Mouse (Mus musculus) midbrain, embryonic 10.5 days (tissue): ENCODE measurements around the gene Sim2. TPM values are rescaled to one million over a fixed set of nuclear protein-coding genes. Genes with fewer than 3 reads are reported as not detected.

Experiments used
- DNase-seq: peaks from one replicate; pipeline ENCODE4 v3.0.0-alpha.2; 2017; ENCODE audit warnings: low spot score
- H3K27ac ChIP-seq: fragments of 300-500 bp; sonication (generic); replicated peaks from 2 replicates; pipeline ENCODE4 v1.5.1; 2016; ENCODE audit warnings: mild to moderate bottlenecking
- H3K27me3 ChIP-seq: fragments of 300-500 bp; sonication (generic); 2 replicates; pipeline ENCODE4 v1.6.1; 2016; ENCODE audit warnings: low read depth, mild to moderate bottlenecking; ENCODE audit not compliant: poor library complexity, severe bottlenecking
- H3K36me3 ChIP-seq: fragments of 300-500 bp; sonication (generic); 2 replicates; pipeline ENCODE4 v1.6.1; 2016; ENCODE audit warnings: mild to moderate bottlenecking, moderate library complexity
- H3K4me1 ChIP-seq: fragments of 300-500 bp; sonication (generic); 2 replicates; pipeline ENCODE4 v1.6.1; 2016
- H3K4me3 ChIP-seq: fragments of 300-500 bp; sonication (generic); 2 replicates; pipeline ENCODE4 v1.5.1; 2016; ENCODE audit warnings: mild to moderate bottlenecking, moderate library complexity
- H3K9me3 ChIP-seq: fragments of 300-500 bp; sonication (generic); replicated peaks from 2 replicates; pipeline ENCODE4 v1.6.1; 2016; ENCODE audit warnings: mild to moderate bottlenecking
- WGBS: fragments of 180-500 bp; shearing (Covaris S2); methylation state at CpG from one replicate; pipeline ENCODE4 v1.1.7; 2016; 5-methylcytosine and 5-hydroxymethylcytosine counted together
- polyA plus RNA-seq: library from polyadenylated mRNA; unstranded; fragments of >200 nt; fragmentation: Nextera tagmentation; extraction: Ambion mirVana; gene quantifications from 2 replicates; pipeline ENCODE4 v1.2.1, GENCODE M21; 2016

Gene Sim2
- polyA plus RNA-seq, 1 experiment from 2014 or later = 2.9 TPM

GRCm38 (mm10) chr16:94064211-94064610, 20.5 kb upstream of the Sim2 start:
- peaks cover 4% of the 10 kb centered on the region; the same call in 1 of the 2 replicates for H3K4me1 ChIP-seq
- DNase-seq = no peak
- H3K4me3 ChIP-seq = no peak overlapping the region
- 0 out of 2 replicates have a peak, but pooled peaks cover 8% of the 10 kb centered on the region for H3K9me3 ChIP-seq
- no peaks in the 10 kb centered on the region for H3K36me3 ChIP-seq
- WGBS = 70% methylated on average over 9 of the region's 9 CpGs
- no peak overlapping the region for H3K27ac ChIP-seq
- H3K27me3 ChIP-seq = no peaks in the 10 kb centered on the region; the same call in none of the 2 replicates

DNA sequence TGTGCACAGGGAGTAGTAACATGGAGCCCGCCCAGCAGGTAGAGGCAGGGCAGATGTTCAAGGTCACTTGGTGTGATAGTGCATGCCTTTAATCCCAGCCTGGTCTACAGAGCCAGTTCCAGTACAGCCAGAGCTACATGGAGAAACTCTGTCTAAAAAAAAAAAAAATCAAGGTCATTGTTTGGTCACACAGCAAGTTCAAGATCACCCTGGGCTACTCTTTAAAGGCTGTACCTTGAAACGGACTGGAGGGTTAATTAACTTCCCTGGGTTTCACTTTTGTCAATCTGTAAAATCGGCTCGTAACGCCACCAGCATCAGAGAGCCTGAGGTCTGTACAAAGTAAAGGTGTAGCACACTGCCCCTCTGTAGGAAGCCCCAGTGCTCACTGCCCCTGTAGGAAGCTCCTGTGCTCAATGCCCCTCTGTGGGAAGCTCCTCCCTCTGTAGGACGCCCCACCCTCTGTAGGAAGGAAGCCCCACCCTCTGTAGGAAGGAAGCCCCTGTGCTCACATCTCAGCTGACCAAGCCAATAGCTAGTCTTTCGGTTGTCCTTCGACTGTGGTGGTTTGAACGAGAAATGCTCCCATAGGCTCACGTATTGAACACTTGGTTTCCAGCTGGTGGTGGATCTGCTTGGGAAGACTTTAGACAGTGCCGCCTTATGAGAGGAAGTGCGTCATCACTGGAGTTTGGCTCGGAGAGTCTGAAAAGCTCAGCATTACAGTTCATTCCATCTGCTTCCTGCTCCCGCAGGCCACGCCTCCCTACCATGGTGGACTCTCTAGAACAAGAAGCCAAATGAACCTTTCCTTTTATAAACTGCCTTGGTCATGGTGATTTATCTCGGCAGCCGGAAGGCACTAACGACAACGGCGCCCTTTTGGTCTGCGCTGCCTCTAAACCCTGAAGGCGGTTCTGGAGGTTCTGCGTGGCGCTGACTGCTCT, 18.7 kb upstream of the Sim2 start:
- H3K27ac ChIP-seq = no peak overlapping the region
- DNase-seq = no peak
- WGBS = 72% methylated on average over 24 of the region's 24 CpGs
- 0 out of 2 replicates have a peak, but pooled peaks cover 8% of the 10 kb centered on the region for H3K9me3 ChIP-seq
- H3K27me3 ChIP-seq = peaks cover 6% of the 10 kb centered on the region
- H3K4me1 ChIP-seq = peaks cover 7% of the 10 kb centered on the region
- H3K4me3 ChIP-seq = no peak overlapping the region
- H3K36me3 ChIP-seq = no peaks in the 10 kb centered on the region

GRCm38 (mm10) chr16:94066771-94067170, 18.0 kb upstream of the Sim2 start:
- 89% methylated on average over 6 of the region's 6 CpGs for WGBS
- H3K9me3 ChIP-seq = 0 out of 2 replicates have a peak, but pooled peaks cover 8% of the 10 kb centered on the region
- peaks cover 14% of the 10 kb centered on the region for H3K27me3 ChIP-seq
- H3K36me3 ChIP-seq = no peaks in the 10 kb centered on the region
- H3K27ac ChIP-seq = no peak overlapping the region
- H3K4me1 ChIP-seq = peaks cover 15% of the 10 kb centered on the region
- no peak for DNase-seq
- H3K4me3 ChIP-seq = no peak overlapping the region

- H3K27me3 ChIP-seq = peaks cover 15% of the 10 kb centered on the region
- H3K9me3 ChIP-seq = 0 out of 2 replicates have a peak, but pooled peaks cover 8% of the 10 kb centered on the region
- H3K36me3 ChIP-seq = no peaks in the 10 kb centered on the region
- no peak overlapping the region for H3K4me3 ChIP-seq
- DNase-seq = no peak
- peaks cover 17% of the 10 kb centered on the region for H3K4me1 ChIP-seq
- H3K27ac ChIP-seq = no peak overlapping the region
- WGBS = 53% methylated on average over 5 of the region's 5 CpGs
Observed at GRCm38 (mm10) chr16:94067280-94067679, 17.5 kb upstream of the Sim2 start.

- peaks cover 24% of the 10 kb centered on the region for H3K27me3 ChIP-seq
- H3K36me3 ChIP-seq = no peaks in the 10 kb centered on the region
- H3K4me3 ChIP-seq = no peak overlapping the region
- DNase-seq = no peak
- WGBS = 94% methylated on average over 5 of the region's 5 CpGs
- H3K27ac ChIP-seq = no peak overlapping the region
- H3K9me3 ChIP-seq = 0 out of 2 replicates have a peak, but pooled peaks cover 8% of the 10 kb centered on the region
- H3K4me1 ChIP-seq = peaks cover 17% of the 10 kb centered on the region
Observed at GRCm38 (mm10) chr16:94069061-94069460, 15.7 kb upstream of the Sim2 start.

- Histone ChIP-seq H3K27me3 (peaks cover 41% of the 10 kb centered on the region), H3K9me3 (0 out of 2 replicates have a peak, but pooled peaks cover 8% of the 10 kb centered on the region), H3K4me1 (peaks cover 17% of the 10 kb centered on the region), H3K27ac (0 out of 2 replicates have a peak overlapping the region, but pooled peaks have one; percentile 25), H3K4me3 (no peak overlapping the region), H3K36me3 (no peaks in the 10 kb centered on the region)
- WGBS = 80% methylated on average over 9 of the region's 9 CpGs
- no peak for DNase-seq
Observed at GRCm38 (mm10) chr16:94070920-94071319, 13.8 kb upstream of the Sim2 start.

DNA sequence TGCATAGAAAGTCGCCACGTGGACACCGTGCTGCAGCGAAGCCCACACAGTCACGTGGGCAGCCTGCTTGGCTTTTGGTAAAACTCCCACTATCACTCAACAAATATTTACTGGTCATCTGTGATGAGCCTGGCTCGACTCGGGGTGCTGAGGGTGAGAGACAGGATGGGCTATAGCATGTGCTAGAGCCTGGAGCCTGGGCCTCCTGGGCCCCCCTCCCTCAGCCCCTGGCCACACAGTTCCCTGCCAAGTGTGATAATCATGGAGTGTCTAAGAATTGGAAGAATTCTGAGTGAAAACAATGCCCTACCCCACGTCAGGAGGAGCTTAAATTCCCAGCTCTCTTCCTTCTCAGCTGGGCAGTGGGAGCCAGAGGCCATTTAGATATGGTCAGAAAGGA, 13.3 kb upstream of the Sim2 start:
- Histone ChIP-seq H3K36me3 (no peaks in the 10 kb centered on the region), H3K27me3 (peaks cover 46% of the 10 kb centered on the region), H3K4me3 (no peak overlapping the region), H3K9me3 (0 out of 2 replicates have a peak, but pooled peaks cover 8% of the 10 kb centered on the region), H3K27ac (peak overlapping the region; percentile 25; the same call in 1 of the 2 replicates), H3K4me1 (peaks cover 17% of the 10 kb centered on the region)
- WGBS = 80% methylated on average over 8 of the region's 8 CpGs
- no peak for DNase-seq

DNA sequence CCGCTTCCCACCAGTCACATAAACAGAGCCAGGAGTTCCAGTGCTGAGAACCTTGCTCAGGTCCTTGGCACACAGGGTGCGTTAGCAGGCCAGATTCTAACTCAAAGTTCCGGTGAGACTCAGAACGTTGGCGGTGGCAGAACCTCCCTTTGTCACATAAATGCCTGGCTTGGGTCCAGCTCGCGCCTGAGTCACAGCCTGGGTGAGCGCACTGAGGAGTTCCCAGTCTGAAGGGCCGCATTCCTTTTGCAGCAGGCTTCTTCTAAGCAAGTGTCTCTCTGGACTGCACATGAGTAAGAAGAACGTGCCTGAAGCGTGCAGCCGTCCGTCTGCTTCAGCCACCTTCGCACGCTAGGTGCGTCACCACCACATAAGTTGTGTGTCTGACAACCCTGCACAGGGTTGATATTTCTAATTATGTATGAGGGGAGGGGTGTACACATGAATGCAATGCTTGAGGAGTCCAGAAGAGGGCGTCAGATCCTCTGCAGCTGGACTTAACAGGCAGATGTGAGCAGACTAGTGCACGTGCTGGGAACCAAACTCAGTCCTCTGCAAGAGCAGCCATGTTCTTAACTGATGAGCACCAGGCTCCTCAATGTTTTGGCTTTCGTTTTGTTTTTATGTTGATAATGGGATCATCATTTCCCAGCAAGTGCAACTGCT, 9.2 kb upstream of the Sim2 start:
- Histone ChIP-seq H3K36me3 (no peaks in the 10 kb centered on the region), H3K9me3 (0 out of 2 replicates have a peak, but pooled peaks cover 3% of the 10 kb centered on the region), H3K4me3 (no peak overlapping the region), H3K27me3 (peaks cover 82% of the 10 kb centered on the region), H3K4me1 (peaks cover 29% of the 10 kb centered on the region), H3K27ac (no peak overlapping the region)
- DNase-seq = peak; percentile 22
- 38% methylated on average over 19 of the region's 19 CpGs for WGBS

DNA sequence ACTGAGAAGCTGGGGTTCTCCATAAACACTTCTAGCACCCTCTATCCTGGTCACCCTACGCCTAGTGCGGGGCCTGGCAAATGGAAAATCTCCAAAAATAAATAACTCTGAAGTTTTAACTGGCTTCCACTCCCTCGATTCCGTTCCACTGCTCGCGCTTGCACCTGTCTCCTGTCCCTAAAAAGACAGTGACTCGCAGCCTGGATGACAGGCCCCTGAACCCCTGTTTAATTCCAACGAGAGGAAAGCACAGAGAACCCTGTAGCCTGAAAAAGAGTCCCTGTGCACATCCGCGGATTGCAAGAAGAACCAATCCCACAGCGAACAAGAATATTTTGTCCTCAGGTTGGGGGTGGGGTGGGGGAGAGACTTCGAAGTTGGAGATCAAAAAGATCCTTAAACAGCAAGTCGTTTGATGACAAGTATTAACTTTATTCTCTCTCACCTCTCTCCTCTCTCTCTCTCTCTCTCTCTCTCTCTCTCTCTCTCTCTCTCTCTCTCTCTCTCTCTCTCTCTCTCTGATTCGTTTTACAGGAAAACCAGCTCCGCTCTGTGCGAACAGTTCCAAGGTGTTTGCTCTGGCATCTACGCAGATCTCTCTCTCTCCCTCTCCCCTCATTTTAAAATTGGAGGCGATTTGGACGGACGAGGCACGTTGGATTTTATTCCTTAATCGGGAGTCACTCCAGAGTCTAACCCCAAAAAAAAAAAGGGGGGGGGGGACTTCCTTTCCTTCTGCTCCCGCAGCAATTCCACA, 6.2 kb upstream of the Sim2 start:
- H3K36me3 ChIP-seq = no peaks in the 10 kb centered on the region
- DNase-seq = peak; percentile 51
- peaks cover 98% of the 10 kb centered on the region for H3K27me3 ChIP-seq
- H3K27ac ChIP-seq = no peak overlapping the region
- peak overlapping the region; percentile 31 for H3K4me3 ChIP-seq
- WGBS = 2% methylated on average over 23 of the region's 23 CpGs
- H3K4me1 ChIP-seq = peaks cover 20% of the 10 kb centered on the region
- 0 out of 2 replicates have a peak, but pooled peaks cover 3% of the 10 kb centered on the region for H3K9me3 ChIP-seq

GRCm38 (mm10) chr16:94079075-94079855, 5.5 kb upstream of the Sim2 start:
- under 1% methylated on average over 47 of the region's 47 CpGs for WGBS
- no peak overlapping the region; the same call in 1 of the 2 replicates for H3K27ac ChIP-seq
- H3K4me1 ChIP-seq = peaks cover 25% of the 10 kb centered on the region
- peak; percentile 56 for DNase-seq
- peaks cover 98% of the 10 kb centered on the region for H3K27me3 ChIP-seq
- H3K4me3 ChIP-seq = peak overlapping the region; percentile 31
- H3K36me3 ChIP-seq = no peaks in the 10 kb centered on the region
- 0 out of 2 replicates have a peak, but pooled peaks cover 3% of the 10 kb centered on the region for H3K9me3 ChIP-seq

DNA sequence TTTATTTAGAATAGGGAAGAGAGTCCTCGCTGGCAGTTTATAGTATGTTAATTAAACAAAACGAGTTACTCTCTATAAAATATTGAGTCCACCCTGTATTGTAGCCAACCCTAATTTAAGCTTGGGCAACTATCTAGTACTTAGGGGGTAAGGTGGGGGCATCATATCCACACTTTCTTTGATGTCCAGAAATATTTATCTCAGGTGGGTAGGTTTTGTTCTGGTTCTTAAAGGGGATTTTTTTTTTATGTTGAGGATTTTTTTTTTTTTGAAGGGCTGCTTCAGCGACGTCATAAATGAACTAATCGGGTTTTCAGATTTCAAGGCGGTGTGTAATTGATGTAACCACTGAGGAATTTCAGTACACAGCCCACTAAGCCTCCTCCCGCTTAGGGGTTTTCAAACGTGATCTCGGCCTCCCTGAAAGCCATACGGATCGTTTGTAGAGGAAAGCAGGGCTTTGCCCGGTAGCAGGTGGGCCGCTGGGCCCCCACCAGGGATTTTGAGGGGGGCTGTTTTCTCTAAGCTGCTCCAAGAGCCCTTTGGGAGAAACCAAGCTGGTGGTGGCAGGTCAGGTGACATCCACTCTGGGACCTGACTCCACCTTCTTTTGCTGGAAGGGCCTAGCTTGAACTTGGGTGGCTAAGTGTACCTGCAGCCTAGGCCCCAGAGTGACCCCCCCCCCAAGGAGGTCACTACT, 4.7 kb upstream of the Sim2 start:
- H3K9me3 ChIP-seq = 0 out of 2 replicates have a peak, but pooled peaks cover 3% of the 10 kb centered on the region
- no peak overlapping the region for H3K27ac ChIP-seq
- H3K4me3 ChIP-seq = no peak overlapping the region
- peaks cover 100% of the 10 kb centered on the region for H3K27me3 ChIP-seq
- H3K36me3 ChIP-seq = no peaks in the 10 kb centered on the region
- peak; percentile 39 for DNase-seq
- 2% methylated on average over 13 of the region's 13 CpGs for WGBS
- H3K4me1 ChIP-seq = peaks cover 32% of the 10 kb centered on the region
